16 mouse cellular contexts compared by ENCODE assay signal in genomic region chr8:122736623-122737022, GRCm38 (mm10). TPM values are rescaled to one million over a fixed set of nuclear protein-coding genes. Genes with fewer than 3 reads are reported as not detected.
A peak's percentile ranks its signal among the peaks of the same experiment; 100 is the strongest.
DNase-seq lines count a peak whose midpoint lies in the region; ATAC-seq and TF ChIP-seq lines count a peak whose summit lies in the region.
"Had no signal": no experiment of that assay in that cellular context is flagged by ENCODE, and none has a peak within 500 bp of the region (broad histone marks: within the 10 kb centered on the region; RNA-seq: fewer than 3 reads in every experiment).

No protein-coding gene starts in this region.

- TF ChIP-seq CTCF in hindbrain, postnatal 0 days (IDR thresholded peaks at IDR 0.05; ENCODE audit: low read depth), result no peak

- WGBS in heart, embryonic 12.5 days, result 80% methylated on average over 11 of the region's 11 CpGs
- 89% methylated on average over 11 of the region's 11 CpGs for WGBS in hindbrain, postnatal 0 days
- WGBS in hindbrain, embryonic 10.5 days, result 92% methylated on average over 11 of the region's 11 CpGs
- WGBS in liver, embryonic 12.5 days (ENCODE audit: insufficient replicate concordance), result 75% methylated on average over 11 of the region's 11 CpGs
- 70% methylated on average over 11 of the region's 11 CpGs for WGBS in liver, embryonic 15.5 days (ENCODE audit: insufficient replicate concordance)

- peaks cover 66% of the 10 kb centered on the region for H3K27me3 ChIP-seq in heart, embryonic 12.5 days (replicated peaks)
- H3K27me3 ChIP-seq in hindbrain, postnatal 0 days (ENCODE audit: insufficient read depth, low read length), result no peaks in the 10 kb centered on the region
- peaks cover 35% of the 10 kb centered on the region for H3K27me3 ChIP-seq in hindbrain, embryonic 10.5 days (ENCODE audit: insufficient read depth, poor library complexity, severe bottlenecking)
- peaks cover 81% of the 10 kb centered on the region for H3K27me3 ChIP-seq in liver, embryonic 12.5 days (replicated peaks)
- peaks cover 100% of the 10 kb centered on the region for H3K27me3 ChIP-seq in liver, embryonic 15.5 days

- H3K4me2 ChIP-seq in heart, embryonic 12.5 days, result peak overlapping the region; percentile 54
- H3K4me2 ChIP-seq in hindbrain, postnatal 0 days (ENCODE audit: low read depth, low read length), result no peak overlapping the region
- H3K4me2 ChIP-seq in liver, embryonic 12.5 days, result peak overlapping the region; percentile 61
- peak overlapping the region; percentile 54 for H3K4me2 ChIP-seq in liver, embryonic 15.5 days
- H3K4me2 ChIP-seq: limb, embryonic 13.5 days had no signal

- H3K4me3 ChIP-seq in heart, embryonic 12.5 days, result 0 out of 2 replicates have a peak overlapping the region, but pooled peaks have one; percentile 6
- no peak overlapping the region for H3K4me3 ChIP-seq in hindbrain, postnatal 0 days (ENCODE audit: low read length)
- H3K4me3 ChIP-seq in hindbrain, embryonic 10.5 days, result no peak overlapping the region
- no peak overlapping the region for H3K4me3 ChIP-seq in liver, embryonic 12.5 days
- H3K4me3 ChIP-seq in liver, embryonic 15.5 days (replicated peaks), result peak overlapping the region; percentile 19
- H3K4me3 ChIP-seq: gastrocnemius, adult 2 months; limb, embryonic 13.5 days had no signal

- H3K36me3 ChIP-seq in heart, embryonic 12.5 days, result no peaks in the 10 kb centered on the region
- no peaks in the 10 kb centered on the region for H3K36me3 ChIP-seq in hindbrain, postnatal 0 days (ENCODE audit: insufficient read depth, low read length)
- no peaks in the 10 kb centered on the region for H3K36me3 ChIP-seq in hindbrain, embryonic 10.5 days
- no peaks in the 10 kb centered on the region for H3K36me3 ChIP-seq in liver, embryonic 12.5 days
- H3K36me3 ChIP-seq in liver, embryonic 15.5 days (replicated peaks), result no peaks in the 10 kb centered on the region
- H3K36me3 ChIP-seq: G1E; limb, embryonic 13.5 days had no signal

- no peak for ATAC-seq in heart, embryonic 12.5 days (ENCODE audit: insufficient number of reproducible peaks, low FRiP score)
- no peak for ATAC-seq in hindbrain, postnatal 0 days
- no peak for ATAC-seq in liver, embryonic 12.5 days
- no peak for ATAC-seq in liver, embryonic 15.5 days (ENCODE audit: insufficient read depth)
- ATAC-seq: intestine, postnatal 0 days had no signal

- H3K27ac ChIP-seq in heart, embryonic 12.5 days (ENCODE audit: poor library complexity, severe bottlenecking), result no peak overlapping the region
- peak overlapping the region; percentile 11; the same call in 1 of the 2 replicates for H3K27ac ChIP-seq in hindbrain, postnatal 0 days
- H3K27ac ChIP-seq in hindbrain, embryonic 10.5 days, result no peak overlapping the region
- peak overlapping the region; percentile 63 for H3K27ac ChIP-seq in liver, embryonic 12.5 days
- H3K27ac ChIP-seq in liver, embryonic 15.5 days (replicated peaks), result peak overlapping the region; percentile 35; the same call in 1 of the 2 replicates
- H3K27ac ChIP-seq: gastrocnemius, adult 2 months; limb, embryonic 13.5 days had no signal

- no peak overlapping the region for H3K9ac ChIP-seq in heart, embryonic 12.5 days
- H3K9ac ChIP-seq in hindbrain, postnatal 0 days (replicated peaks; ENCODE audit: low read length), result no peak overlapping the region
- no peak overlapping the region for H3K9ac ChIP-seq in liver, embryonic 12.5 days
- H3K9ac ChIP-seq in liver, embryonic 15.5 days, result peak overlapping the region; percentile 36; the same call in 1 of the 2 replicates
- H3K9ac ChIP-seq: limb, embryonic 13.5 days had no signal

- no peaks in the 10 kb centered on the region for H3K9me3 ChIP-seq in heart, embryonic 12.5 days (replicated peaks)
- H3K9me3 ChIP-seq in hindbrain, postnatal 0 days (ENCODE audit: low read length), result no peaks in the 10 kb centered on the region
- no peaks in the 10 kb centered on the region for H3K9me3 ChIP-seq in hindbrain, embryonic 10.5 days
- no peaks in the 10 kb centered on the region for H3K9me3 ChIP-seq in liver, embryonic 12.5 days (replicated peaks)
- no peaks in the 10 kb centered on the region for H3K9me3 ChIP-seq in liver, embryonic 15.5 days (replicated peaks)
- H3K9me3 ChIP-seq: G1E; limb, embryonic 13.5 days had no signal

- DNase-seq in heart, adult 18-20 months, result no peak
- DNase-seq in hindbrain, postnatal 0 days (ENCODE audit: low spot score), result no peak
- DNase-seq in hindbrain, embryonic 10.5 days (ENCODE audit: low spot score), result no peak
- DNase-seq in embryo, embryonic 9.5 days (ENCODE audit: extremely low spot score), result no peak
- DNase-seq: adrenal gland, adult 2 months; cerebellum, adult 11 months; cerebellum, postnatal 25 days; gastrocnemius, adult 2 months; kidney, postnatal 10 days; right cerebral cortex, postnatal 14 days had no signal

- H3K4me1 ChIP-seq in heart, embryonic 12.5 days (replicated peaks), result peaks cover 36% of the 10 kb centered on the region
- peaks cover 31% of the 10 kb centered on the region for H3K4me1 ChIP-seq in hindbrain, postnatal 0 days (ENCODE audit: insufficient read depth, low read length)
- peaks cover 48% of the 10 kb centered on the region for H3K4me1 ChIP-seq in hindbrain, embryonic 10.5 days (replicated peaks)
- peaks cover 50% of the 10 kb centered on the region for H3K4me1 ChIP-seq in liver, embryonic 12.5 days
- peaks cover 44% of the 10 kb centered on the region for H3K4me1 ChIP-seq in liver, embryonic 15.5 days (replicated peaks)

RNA-seq across cellular contexts. Expression of gene Cbfa2t3, which starts 37.7 kb away (rescaled TPM):
- 6.2 TPM in 2 replicates for polyA plus RNA-seq in heart, embryonic 12.5 days (2016; fragmentation: Nextera tagmentation; extraction: Ambion mirVana)
- total RNA-seq in heart, adult 18-20 months (2021), result 10 to 100 TPM; 18.7 to 20.4 TPM
- total RNA-seq in hindbrain, postnatal 0 days (2014; rRNA removed), result 9.2 and 10.0 TPM in 2 replicates
- polyA plus RNA-seq in hindbrain, postnatal 0 days (2015; fragmentation: Nextera tagmentation; extraction: Ambion mirVana), result 12.4 and 12.6 TPM in 2 replicates
- 2.2 and 5.4 TPM in 2 replicates for polyA plus RNA-seq in hindbrain, embryonic 10.5 days (2016; fragmentation: Nextera tagmentation; extraction: Ambion mirVana)
- polyA plus RNA-seq in liver, embryonic 12.5 days (2016; fragmentation: Nextera tagmentation; extraction: Ambion mirVana), result 7.7 and 8.0 TPM in 2 replicates
- 3.5 and 3.6 TPM in 2 replicates for polyA plus RNA-seq in liver, embryonic 15.5 days (2015; fragmentation: Nextera tagmentation; extraction: Ambion mirVana)

RNA-seq across cellular contexts. Expression of gene Acsf3, which starts 38.7 kb away (rescaled TPM):
- 14.4 and 17.3 TPM in 2 replicates for polyA plus RNA-seq in heart, embryonic 12.5 days (2016; fragmentation: Nextera tagmentation; extraction: Ambion mirVana)
- 10 to 100 TPM; 32.3 to 35.1 TPM for total RNA-seq in heart, adult 18-20 months (2021)
- total RNA-seq in hindbrain, postnatal 0 days (2014; rRNA removed), result 19.9 and 22.3 TPM in 2 replicates
- polyA plus RNA-seq in hindbrain, postnatal 0 days (2015; fragmentation: Nextera tagmentation; extraction: Ambion mirVana), result 18.6 and 20.6 TPM in 2 replicates
- polyA plus RNA-seq in hindbrain, embryonic 10.5 days (2016; fragmentation: Nextera tagmentation; extraction: Ambion mirVana), result 16.5 and 18.0 TPM in 2 replicates
- polyA plus RNA-seq in liver, embryonic 12.5 days (2016; fragmentation: Nextera tagmentation; extraction: Ambion mirVana), result 10.8 and 11.3 TPM in 2 replicates
- polyA plus RNA-seq in liver, embryonic 15.5 days (2015; fragmentation: Nextera tagmentation; extraction: Ambion mirVana), result 8.3 and 9.9 TPM in 2 replicates

Comparison
In these comparisons a context has a peak if more than half of its experiments do, and no peak if none do; other contexts are left out.
1. H3K27ac ChIP-seq: peak in hindbrain, postnatal 0 days (single experiment), liver, embryonic 12.5 days (single experiment) and liver, embryonic 15.5 days (single experiment); none in heart, embryonic 12.5 days (single experiment) and hindbrain, embryonic 10.5 days (single experiment).
2. H3K4me3 ChIP-seq: peak in heart, embryonic 12.5 days (single experiment) and liver, embryonic 15.5 days (single experiment); none in hindbrain, postnatal 0 days (single experiment), hindbrain, embryonic 10.5 days (single experiment) and liver, embryonic 12.5 days (single experiment).